Mouse (Mus musculus): ENCODE data around the gene Capg. TPM values are rescaled to one million over a fixed set of nuclear protein-coding genes. Genes with fewer than 3 reads are reported as not detected.
A peak's percentile ranks its signal among the peaks of the same experiment; 100 is the strongest.

The Capg gene
- polyA plus RNA-seq, 1 experiment, result 50.6 TPM

DNA sequence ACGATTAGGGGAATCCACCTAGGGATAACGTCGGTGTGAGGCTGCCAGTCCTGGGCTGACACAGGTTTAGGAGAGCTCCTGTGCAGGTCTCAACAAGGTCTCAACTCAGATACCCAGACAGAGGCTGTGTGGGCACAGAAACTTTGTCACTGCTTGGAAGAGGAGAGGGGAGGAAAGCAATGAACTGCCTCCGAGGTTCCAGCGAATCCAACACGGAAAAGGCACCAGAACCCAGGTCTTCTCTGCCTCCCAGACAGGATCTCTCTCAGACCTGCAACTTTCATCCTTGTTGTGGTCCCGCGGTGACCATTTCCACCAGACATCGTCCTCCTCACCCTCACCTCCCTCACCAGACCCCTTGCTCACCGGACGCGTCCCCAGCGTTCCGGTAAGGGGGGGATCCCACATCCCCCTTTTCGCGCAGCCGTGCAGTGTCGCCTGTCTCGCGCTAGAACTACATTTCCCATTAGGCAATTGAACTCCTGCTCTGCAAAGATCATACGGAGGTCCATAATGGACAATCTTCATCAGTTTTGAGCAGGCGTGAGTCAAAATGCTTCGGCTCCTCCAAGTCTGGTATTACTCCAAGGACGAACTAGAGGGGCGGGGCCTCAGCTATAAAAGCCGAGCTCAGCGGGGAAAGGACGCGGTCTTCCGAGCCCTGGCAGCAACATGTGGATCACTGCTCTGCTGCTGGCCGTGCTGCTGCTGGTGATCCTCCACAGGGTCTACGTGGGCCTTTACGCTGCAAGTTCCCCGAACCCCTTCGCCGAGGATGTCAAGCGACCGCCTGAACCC, 54.0 kb downstream of the Capg start, which contains the start of the genes Elmod3 and Retsat:
Gene Elmod3, minus strand, starts transcription at position 458 of the 798 bp plus-strand sequence.
Gene Retsat, plus strand, starts transcription at position 520 of the 798 bp plus-strand sequence.
- Histone ChIP-seq H3K4me3 (ENCODE audit: control insufficient read depth, insufficient read depth, low read length) (peak within 1 kb of the TSS; percentile 89), H3K27me3 (ENCODE audit: control insufficient read depth, insufficient read depth, low read length) (no peaks in the 10 kb centered on the region), H3K27ac (ENCODE audit: control insufficient read depth, insufficient read depth, low read length) (no peak within 1 kb of the TSS), H3K4me1 (replicated peaks; ENCODE audit: control insufficient read depth, insufficient read depth, low read length) (peaks cover 13% of the 10 kb centered on the region), H3K36me3 (ENCODE audit: control insufficient read depth, insufficient read depth, low read length) (no peaks in the 10 kb centered on the region)
- TF ChIP-seq CTCF (IDR thresholded peaks at IDR 0.05; ENCODE audit: borderline replicate concordance, control insufficient read depth, extremely low read depth, insufficient read depth, low read length, poor library complexity) (no peak), POLR2A (IDR thresholded peaks at IDR 0.05; ENCODE audit: control insufficient read depth, extremely low read depth, insufficient read depth, low read length, poor library complexity) (peak; percentile 61)
- 1% methylated on average over 38 of the region's 38 CpGs for WGBS
- peak; percentile 85 for DNase-seq

DNA sequence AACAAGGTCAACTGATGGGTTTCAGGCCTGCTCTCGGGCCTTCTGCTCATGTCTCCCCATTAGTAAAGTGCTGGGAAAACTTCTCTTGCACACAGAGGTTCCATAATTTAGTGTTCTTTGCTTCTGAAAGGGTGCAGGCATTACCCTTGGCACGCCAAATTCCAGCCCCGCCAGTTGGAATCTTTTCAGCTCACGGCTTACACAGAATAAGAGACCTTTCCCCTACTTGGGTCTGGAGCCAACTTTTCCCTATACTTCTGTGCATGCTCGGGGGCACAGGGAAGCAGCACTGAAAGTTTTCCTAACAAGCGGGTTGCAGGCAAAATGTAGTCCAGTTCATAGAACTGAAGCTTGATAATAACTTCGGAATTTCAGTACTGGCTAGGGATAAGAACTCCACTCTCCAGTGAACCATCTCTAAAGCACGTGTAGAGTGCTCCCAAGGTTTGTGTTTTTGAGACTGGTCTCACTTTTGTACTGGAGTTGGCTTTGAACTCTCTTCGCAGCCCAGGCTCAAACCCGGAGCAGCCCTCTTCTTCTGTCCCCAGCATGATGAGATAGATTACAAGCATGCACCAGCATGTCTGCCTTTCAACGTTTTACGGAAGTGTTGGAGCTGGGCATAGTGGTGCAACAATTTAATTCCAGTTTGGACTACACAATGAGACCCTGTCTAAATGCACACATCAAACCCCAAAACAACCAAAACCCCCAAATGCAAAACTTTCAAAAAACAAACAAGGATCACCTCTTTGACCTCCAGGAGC, 54.8 kb downstream of the Capg start:
- no peaks in the 10 kb centered on the region for H3K36me3 ChIP-seq (ENCODE audit: control insufficient read depth, insufficient read depth, low read length)
- 63% methylated on average over 12 of the region's 12 CpGs for WGBS
- peak overlapping the region; percentile 89 for H3K4me3 ChIP-seq (ENCODE audit: control insufficient read depth, insufficient read depth, low read length)
- no peaks in the 10 kb centered on the region for H3K27me3 ChIP-seq (ENCODE audit: control insufficient read depth, insufficient read depth, low read length)
- TF ChIP-seq POLR2A (IDR thresholded peaks at IDR 0.05; ENCODE audit: control insufficient read depth, extremely low read depth, insufficient read depth, low read length, poor library complexity) (no peak), CTCF (IDR thresholded peaks at IDR 0.05; ENCODE audit: borderline replicate concordance, control insufficient read depth, extremely low read depth, insufficient read depth, low read length, poor library complexity) (no peak)
- no peak overlapping the region for H3K27ac ChIP-seq (ENCODE audit: control insufficient read depth, insufficient read depth, low read length)
- DNase-seq, result no peak
- peaks cover 13% of the 10 kb centered on the region for H3K4me1 ChIP-seq (replicated peaks; ENCODE audit: control insufficient read depth, insufficient read depth, low read length)

DNA sequence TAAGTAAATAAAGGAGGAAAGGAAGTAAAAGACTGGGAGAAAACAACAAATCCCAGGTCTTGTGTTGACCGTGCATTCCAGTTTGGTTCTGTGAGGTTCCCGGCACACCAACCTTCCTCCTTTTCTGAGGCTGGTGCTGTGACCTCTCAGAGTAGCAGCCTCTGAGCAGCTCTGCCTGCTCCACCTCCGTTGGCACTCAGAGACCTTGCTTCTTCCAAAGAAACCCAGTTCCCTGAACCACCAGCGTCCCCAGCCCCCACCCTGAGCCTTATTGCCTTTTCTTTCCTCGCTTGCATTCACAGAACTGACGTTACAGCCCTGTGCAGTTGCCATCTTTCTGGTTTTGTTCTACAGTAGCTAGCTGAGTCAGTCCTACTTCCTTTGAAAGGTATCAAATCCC, 56.0 kb downstream of the Capg start:
- Histone ChIP-seq H3K27ac (ENCODE audit: control insufficient read depth, insufficient read depth, low read length) (no peak overlapping the region), H3K36me3 (ENCODE audit: control insufficient read depth, insufficient read depth, low read length) (no peaks in the 10 kb centered on the region; the same call in 1 of the 2 replicates), H3K27me3 (ENCODE audit: control insufficient read depth, insufficient read depth, low read length) (no peaks in the 10 kb centered on the region), H3K4me3 (ENCODE audit: control insufficient read depth, insufficient read depth, low read length) (no peak overlapping the region), H3K4me1 (replicated peaks; ENCODE audit: control insufficient read depth, insufficient read depth, low read length) (peaks cover 13% of the 10 kb centered on the region)
- WGBS, result 92% methylated on average over 6 of the region's 6 CpGs
- TF ChIP-seq CTCF (IDR thresholded peaks at IDR 0.05; ENCODE audit: borderline replicate concordance, control insufficient read depth, extremely low read depth, insufficient read depth, low read length, poor library complexity), result no peak
- no peak for TF ChIP-seq POLR2A (IDR thresholded peaks at IDR 0.05; ENCODE audit: control insufficient read depth, extremely low read depth, insufficient read depth, low read length, poor library complexity)
- DNase-seq, result no peak

DNA sequence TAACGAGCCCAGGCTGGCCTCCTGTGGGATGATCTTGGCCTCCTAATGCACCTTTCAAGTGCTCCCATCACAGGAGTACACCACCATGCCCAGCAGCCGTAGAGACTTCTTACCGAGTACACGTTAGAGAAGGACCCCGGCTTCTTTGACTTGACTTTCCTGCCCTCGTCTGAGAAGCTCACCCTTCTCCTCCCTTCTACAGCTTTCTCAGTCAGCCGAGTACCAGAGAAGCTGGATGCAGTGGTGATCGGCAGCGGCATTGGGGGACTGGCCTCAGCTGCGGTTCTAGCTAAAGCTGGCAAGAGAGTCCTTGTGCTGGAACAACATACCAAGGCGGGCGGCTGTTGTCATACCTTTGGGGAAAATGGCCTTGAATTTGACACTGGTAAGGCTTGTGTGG, 56.6 kb downstream of the Capg start:
- TF ChIP-seq CTCF (IDR thresholded peaks at IDR 0.05; ENCODE audit: borderline replicate concordance, control insufficient read depth, extremely low read depth, insufficient read depth, low read length, poor library complexity) (no peak), POLR2A (IDR thresholded peaks at IDR 0.05; ENCODE audit: control insufficient read depth, extremely low read depth, insufficient read depth, low read length, poor library complexity) (no peak)
- peaks cover 13% of the 10 kb centered on the region for H3K4me1 ChIP-seq (replicated peaks; ENCODE audit: control insufficient read depth, insufficient read depth, low read length)
- no peaks in the 10 kb centered on the region for H3K27me3 ChIP-seq (ENCODE audit: control insufficient read depth, insufficient read depth, low read length)
- H3K27ac ChIP-seq (ENCODE audit: control insufficient read depth, insufficient read depth, low read length), result no peak overlapping the region
- H3K36me3 ChIP-seq (ENCODE audit: control insufficient read depth, insufficient read depth, low read length), result peaks cover under 1% of the 10 kb centered on the region; the same call in 1 of the 2 replicates
- WGBS, result 95% methylated on average over 12 of the region's 12 CpGs
- no peak for DNase-seq
- H3K4me3 ChIP-seq (ENCODE audit: control insufficient read depth, insufficient read depth, low read length), result no peak overlapping the region

DNA sequence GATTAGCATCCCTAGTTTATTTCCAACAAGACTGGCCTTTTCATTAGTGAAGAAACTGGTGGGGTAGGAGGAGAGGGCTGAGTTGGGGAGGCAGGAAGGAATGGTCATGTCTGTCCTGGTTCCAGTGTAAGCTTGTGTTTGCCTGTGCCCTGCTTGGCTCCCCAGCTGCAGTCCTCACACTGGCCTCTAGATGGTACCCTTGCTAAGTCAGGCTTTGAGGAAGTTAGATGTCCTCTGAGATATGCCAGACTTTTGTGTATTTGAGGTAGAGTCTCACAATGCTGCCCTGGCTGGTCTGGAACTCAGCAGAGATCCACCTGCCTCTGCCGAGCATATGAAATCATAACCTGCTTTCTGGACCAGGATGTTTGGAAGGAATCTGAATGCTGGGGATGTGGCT, 57.5 kb downstream of the Capg start:
- peaks cover 13% of the 10 kb centered on the region for H3K4me1 ChIP-seq (replicated peaks; ENCODE audit: control insufficient read depth, insufficient read depth, low read length)
- WGBS, result 5% methylated on average over 1 of the region's 1 CpGs
- peak; percentile 90 for DNase-seq
- peaks cover 10% of the 10 kb centered on the region for H3K36me3 ChIP-seq (ENCODE audit: control insufficient read depth, insufficient read depth, low read length)
- no peaks in the 10 kb centered on the region for H3K27me3 ChIP-seq (ENCODE audit: control insufficient read depth, insufficient read depth, low read length)
- TF ChIP-seq POLR2A (IDR thresholded peaks at IDR 0.05; ENCODE audit: control insufficient read depth, extremely low read depth, insufficient read depth, low read length, poor library complexity), result no peak
- peak; percentile 29; the same call in 1 of the 2 replicates for TF ChIP-seq CTCF (IDR thresholded peaks at IDR 0.05; ENCODE audit: borderline replicate concordance, control insufficient read depth, extremely low read depth, insufficient read depth, low read length, poor library complexity)
- H3K27ac ChIP-seq (ENCODE audit: control insufficient read depth, insufficient read depth, low read length), result no peak overlapping the region
- no peak overlapping the region for H3K4me3 ChIP-seq (ENCODE audit: control insufficient read depth, insufficient read depth, low read length)

DNA sequence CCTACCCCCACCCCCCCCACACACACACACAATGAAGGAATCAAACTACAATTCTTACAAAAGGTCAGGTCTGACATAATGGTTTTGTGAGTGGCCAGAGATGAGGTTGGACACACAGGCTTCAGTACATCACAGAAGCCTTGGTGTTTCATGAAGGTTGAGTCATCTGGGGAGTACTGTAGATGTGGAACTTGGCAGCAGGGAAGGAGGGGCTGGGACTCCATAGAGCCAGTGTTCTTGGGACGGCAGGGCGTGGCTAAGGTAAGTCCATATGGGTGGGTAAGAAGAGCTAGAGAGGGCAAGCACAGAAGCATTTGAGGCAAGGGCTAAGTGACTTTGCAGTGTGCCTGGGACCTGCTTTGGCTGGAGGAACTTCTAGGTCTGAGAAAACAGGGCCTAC, 59.9 kb downstream of the Capg start:
- TF ChIP-seq CTCF (IDR thresholded peaks at IDR 0.05; ENCODE audit: borderline replicate concordance, control insufficient read depth, extremely low read depth, insufficient read depth, low read length, poor library complexity), result no peak
- TF ChIP-seq POLR2A (IDR thresholded peaks at IDR 0.05; ENCODE audit: control insufficient read depth, extremely low read depth, insufficient read depth, low read length, poor library complexity), result no peak
- H3K36me3 ChIP-seq (ENCODE audit: control insufficient read depth, insufficient read depth, low read length), result peaks cover 31% of the 10 kb centered on the region
- no peak overlapping the region for H3K4me3 ChIP-seq (ENCODE audit: control insufficient read depth, insufficient read depth, low read length)
- no peaks in the 10 kb centered on the region for H3K27me3 ChIP-seq (ENCODE audit: control insufficient read depth, insufficient read depth, low read length)
- 94% methylated on average over 2 of the region's 2 CpGs for WGBS
- no peak for DNase-seq
- no peak overlapping the region for H3K27ac ChIP-seq (ENCODE audit: control insufficient read depth, insufficient read depth, low read length)
- no peaks in the 10 kb centered on the region for H3K4me1 ChIP-seq (replicated peaks; ENCODE audit: control insufficient read depth, insufficient read depth, low read length)
